Mouse (Mus musculus) layer of hippocampus, adult 18-20 months (tissue): ENCODE measurements around the gene Hmgn1. TPM values are rescaled to one million over a fixed set of nuclear protein-coding genes. Genes with fewer than 3 reads are reported as not detected.
"Not testable (repeated sequence)": the region's sequence is repeated elsewhere in the genome, so short reads cannot be mapped to it uniquely, and the experiment has no call there.

Source experiments
- DNase-seq, 2 experiments: peaks; one replicate each; pipeline ENCODE4 v3.0.0; 2022; ENCODE audit warnings: low spot score in 2 of 2
- total RNA-seq, 2 experiments: library from RNA; stranded (reverse); gene quantifications; 2 replicates each; pipeline ENCODE4 v1.2.3; 2021

Gene Hmgn1
- total RNA-seq, 2 experiments from 2014 or later, result 82.6 to 83.8 TPM

DNA sequence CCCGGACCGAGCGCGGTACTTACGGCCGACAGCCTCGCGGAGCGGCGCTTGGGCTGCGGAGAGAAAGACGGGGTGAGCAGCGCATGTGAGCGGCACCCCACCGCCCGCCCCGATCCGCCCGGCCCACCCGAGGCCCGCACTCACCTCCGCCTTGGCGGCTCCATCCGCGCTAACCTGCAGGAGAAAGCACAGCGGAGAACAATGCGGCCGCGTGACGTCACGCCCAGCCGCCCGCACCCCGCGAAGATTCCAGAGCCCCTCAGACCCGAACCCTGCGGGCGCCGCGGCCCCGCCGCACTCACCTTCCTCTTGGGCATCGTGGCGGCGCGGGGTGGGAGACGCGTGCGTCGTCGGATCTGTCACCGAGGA is 257 bp downstream of the Hmgn1 start:
- no peak for DNase-seq

DNA sequence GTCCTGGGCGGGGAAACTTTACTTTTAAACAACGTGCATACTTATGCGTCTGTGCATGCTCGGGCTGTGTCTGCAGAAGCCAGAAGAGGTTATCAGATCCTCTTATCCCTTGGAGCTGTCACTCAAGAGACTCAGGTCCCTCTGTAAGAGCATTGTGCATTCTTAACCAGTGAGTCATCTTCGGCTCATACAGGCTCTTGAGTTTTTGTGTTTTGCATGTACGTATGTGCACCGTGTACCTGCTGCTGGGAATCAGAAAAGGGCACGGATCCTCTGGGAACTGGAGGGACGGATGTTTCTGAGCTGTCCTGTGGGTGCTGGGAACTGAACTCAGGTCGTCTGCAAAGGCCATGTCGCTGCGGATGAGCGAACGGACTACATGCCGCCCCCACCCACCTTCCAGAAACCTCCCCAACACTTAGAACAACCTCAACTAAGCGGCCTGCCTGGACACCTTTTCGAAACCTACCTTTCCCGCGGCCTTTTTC is 801 bp downstream of the Hmgn1 start:
- DNase-seq, result no peak

- DNase-seq, result no peak
These were observed 7.4 kb downstream of the Hmgn1 start for GRCm38 (mm10) chr16:96120022-96120623.

- no peak for DNase-seq
These were observed 12.8 kb downstream of the Hmgn1 start for GRCm38 (mm10) chr16:96114729-96115128.

- no peak for DNase-seq
These were observed 14.8 kb downstream of the Hmgn1 start for GRCm38 (mm10) chr16:96112769-96113168.

GRCm38 (mm10) chr16:96110655-96111345 is 16.7 kb downstream of the Hmgn1 start:
- DNase-seq, result no peak

DNA sequence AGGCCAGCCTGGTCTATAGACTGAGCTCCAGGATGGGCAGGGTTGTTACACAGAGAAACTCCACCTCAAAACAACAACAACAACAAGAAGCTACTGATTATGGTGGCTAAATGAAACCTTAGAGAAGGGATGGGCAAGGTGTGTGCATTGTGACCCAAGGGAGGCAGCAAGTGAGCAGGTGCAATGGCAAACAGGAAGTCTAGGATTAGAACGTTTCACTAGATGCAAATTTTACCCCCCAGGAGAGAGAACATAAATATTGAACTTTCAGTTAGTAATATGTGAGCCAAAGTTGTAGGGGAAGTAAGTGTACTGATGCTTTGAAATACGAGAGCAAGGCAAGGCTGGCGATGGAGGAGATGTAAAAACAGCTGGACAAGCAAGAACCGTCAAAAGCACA is 17.9 kb downstream of the Hmgn1 start:
- no peak for DNase-seq

DNA sequence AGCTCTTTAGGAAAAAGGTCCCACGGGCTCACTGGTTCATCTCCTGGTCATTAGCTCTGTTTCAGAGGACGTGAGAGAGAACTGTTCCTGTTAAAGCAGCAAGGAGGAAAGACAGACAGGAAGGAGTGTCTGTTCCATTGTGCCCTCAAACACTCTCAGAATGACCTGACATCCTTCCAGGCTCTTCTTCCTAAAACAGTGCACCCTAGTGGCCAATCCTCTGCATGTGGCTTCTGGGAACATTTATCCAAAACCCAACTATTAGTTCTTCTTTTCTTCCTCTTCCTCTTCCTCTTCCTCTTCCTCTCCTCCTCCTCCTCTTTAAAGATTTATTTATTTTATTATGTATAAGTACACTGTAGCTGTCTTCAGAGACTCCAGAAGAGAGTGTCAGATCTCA is 24.5 kb downstream of the Hmgn1 start:
- no peak for DNase-seq

- not testable (repeated sequence) for DNase-seq
These were observed 29.7 kb downstream of the Hmgn1 start for GRCm38 (mm10) chr16:96097811-96098210.

DNA sequence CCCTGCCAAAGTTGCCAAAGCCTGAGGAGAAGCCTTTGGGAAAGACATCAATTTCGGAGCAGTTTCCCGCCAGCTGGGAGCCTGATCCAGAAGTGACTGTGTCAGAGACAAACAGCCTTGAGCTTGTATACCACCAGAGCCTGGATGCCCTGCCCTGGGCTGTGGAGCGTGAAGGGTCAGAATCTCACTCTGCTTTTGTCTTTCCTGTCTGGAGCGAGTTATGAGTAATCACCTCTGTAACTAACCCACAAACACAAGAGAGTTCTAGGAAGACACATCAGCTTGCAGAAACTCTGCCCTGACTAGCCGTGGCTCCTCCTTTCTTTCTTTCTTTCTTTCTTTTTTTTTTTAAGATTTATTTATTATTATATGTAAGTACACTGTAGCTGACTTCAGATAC is 31.6 kb downstream of the Hmgn1 start:
- no peak for DNase-seq

GRCm38 (mm10) chr16:96091515-96092504 is 35.7 kb downstream of the Hmgn1 start:
- no peak for DNase-seq

- no peak for DNase-seq
These were observed 39.4 kb downstream of the Hmgn1 start for GRCm38 (mm10) chr16:96088120-96088519.

DNA sequence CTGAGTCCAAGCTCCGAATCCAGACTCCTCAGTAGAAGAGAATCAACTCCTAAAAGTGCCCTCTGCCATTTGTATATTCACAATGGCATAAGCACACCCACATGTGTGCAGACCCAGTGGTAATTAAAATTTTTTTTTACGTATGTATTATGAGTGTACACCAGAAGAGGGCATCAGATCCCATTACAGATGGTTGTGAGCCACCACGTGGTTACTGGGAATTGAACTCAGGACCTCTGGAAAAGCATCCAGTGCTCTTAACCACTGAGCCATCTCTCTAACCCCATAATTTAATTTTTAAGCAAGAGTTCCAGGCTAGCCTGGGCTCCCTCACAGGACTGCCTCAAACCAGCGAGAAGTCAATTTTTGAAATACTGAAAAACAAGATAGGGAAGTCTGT is 40.1 kb downstream of the Hmgn1 start:
- no peak for DNase-seq

DNA sequence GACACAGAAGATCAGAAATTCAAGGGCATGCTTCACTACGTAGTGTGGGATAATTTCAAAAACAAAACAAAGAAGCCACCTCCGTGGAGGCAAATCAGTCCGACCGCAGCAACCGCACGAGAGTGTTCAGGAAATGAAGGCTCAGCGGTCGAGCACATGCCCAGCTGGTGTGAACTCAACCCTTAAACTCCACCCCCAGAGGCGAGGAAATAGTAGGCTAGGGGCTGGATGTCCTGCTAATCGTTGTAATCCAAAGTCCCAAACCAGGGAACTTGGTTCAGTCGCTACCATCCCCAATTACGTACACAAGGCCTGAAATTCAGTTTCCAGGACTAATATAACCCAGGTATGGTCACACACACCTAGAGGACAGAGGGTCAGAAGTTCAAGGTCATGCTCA is 40.5 kb downstream of the Hmgn1 start:
- DNase-seq, result no peak

GRCm38 (mm10) chr16:96085597-96085996 is 41.9 kb downstream of the Hmgn1 start:
- no peak for DNase-seq

DNA sequence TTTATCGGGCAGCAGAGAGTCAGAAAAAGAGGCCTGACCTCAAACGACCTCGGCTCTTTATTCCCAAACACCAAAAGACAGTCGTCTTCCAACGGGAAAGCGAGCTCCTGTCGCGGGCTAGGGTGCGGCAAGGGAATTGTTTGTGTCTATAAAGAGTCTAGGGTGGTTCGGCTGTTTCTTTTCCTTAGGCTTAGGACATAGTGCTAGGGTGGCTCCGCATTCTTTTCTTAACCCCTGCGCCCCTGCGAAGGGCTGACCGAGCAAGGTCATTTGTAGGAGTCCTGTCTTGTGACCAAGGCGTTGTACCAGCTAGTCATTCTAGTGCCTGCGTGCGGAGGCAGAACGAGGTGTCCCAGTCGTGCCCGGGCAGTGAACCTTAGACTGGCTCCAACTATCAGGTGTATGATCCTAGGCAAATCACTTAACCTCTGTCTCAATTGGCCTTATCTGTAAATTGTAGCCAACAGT is 44.3 kb downstream of the Hmgn1 start:
- DNase-seq, result no peak

GRCm38 (mm10) chr16:96082301-96083178 is 45.0 kb downstream of the Hmgn1 start, which contains the start of gene Brwd1:
Brwd1 (minus strand) TSS chr16:96082526.
- DNase-seq, result peak; percentile 87 to 90

GRCm38 (mm10) chr16:96081742-96082241 is 45.7 kb downstream of the Hmgn1 start:
- peak in 1 of 2 experiments; percentile 64 for DNase-seq

DNA sequence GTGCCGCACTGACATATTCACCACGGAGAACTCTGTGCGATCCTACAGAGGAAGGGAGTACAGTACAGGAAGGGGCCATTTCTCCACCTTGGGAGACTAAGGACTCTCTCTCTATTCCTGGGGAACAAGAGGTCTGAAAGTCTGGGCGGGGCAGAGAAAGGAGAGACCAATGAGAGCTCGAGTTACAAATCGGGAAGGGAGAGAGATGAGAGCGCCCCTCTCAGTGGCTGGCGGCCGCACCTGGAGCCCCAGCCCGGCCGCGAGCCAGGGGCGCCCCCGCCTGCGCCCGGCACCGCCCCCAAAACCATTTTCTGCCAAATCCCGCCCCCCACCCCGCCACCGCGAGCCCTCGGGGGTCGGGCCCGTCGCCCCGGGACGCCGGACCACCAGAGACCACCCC is 46.2 kb downstream of the Hmgn1 start:
- DNase-seq, result peak; percentile 84 to 97

DNA sequence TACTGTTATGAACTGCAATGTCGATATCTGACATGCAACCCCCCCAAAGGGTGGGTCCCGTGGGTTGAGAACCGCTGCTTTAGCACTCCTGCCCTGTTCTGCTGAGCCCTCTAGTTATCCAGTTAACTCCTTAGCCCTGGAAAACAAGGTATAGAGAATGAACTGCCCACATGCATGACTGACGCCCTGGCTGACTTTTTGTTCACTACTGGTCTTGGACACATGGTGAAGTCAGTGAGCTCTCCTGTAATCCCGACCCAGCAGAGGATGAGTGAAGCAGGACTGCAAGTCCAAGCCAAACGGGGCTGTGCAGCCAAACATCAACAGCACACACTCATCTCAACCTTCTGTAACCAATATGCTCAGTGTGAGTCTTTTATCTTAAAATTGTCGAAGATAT is 47.0 kb downstream of the Hmgn1 start:
- DNase-seq, result no peak
